Mouse (Mus musculus) limb, embryonic 10.5 days (tissue): Measurements from ENCODE around the gene Steap2. TPM values are rescaled to one million over a fixed set of nuclear protein-coding genes. Genes with fewer than 3 reads are reported as not detected.

Source experiments
- DNase-seq: peaks from one replicate; pipeline ENCODE4 v3.0.0-alpha.2; 2017; ENCODE audit warnings: low spot score
- H3K27ac ChIP-seq: fragments of 300-500 bp; sonication (generic); 2 replicates; pipeline ENCODE4 v1.5.1; 2016; ENCODE audit warnings: mild to moderate bottlenecking
- H3K27me3 ChIP-seq: fragments of 300-500 bp; sonication (generic); 2 replicates; pipeline ENCODE4 v1.6.1; 2016; ENCODE audit warnings: low read depth, mild to moderate bottlenecking; ENCODE audit not compliant: poor library complexity, severe bottlenecking
- H3K36me3 ChIP-seq: fragments of 300-500 bp; sonication (generic); 2 replicates; pipeline ENCODE4 v1.6.1; 2016; ENCODE audit warnings: mild to moderate bottlenecking, moderate library complexity
- H3K4me1 ChIP-seq: fragments of 300-500 bp; sonication (generic); 2 replicates; pipeline ENCODE4 v1.6.1; 2016
- H3K4me3 ChIP-seq: fragments of 300-500 bp; sonication (generic); 2 replicates; pipeline ENCODE4 v1.5.1; 2016; ENCODE audit warnings: mild to moderate bottlenecking, moderate library complexity
- H3K9me3 ChIP-seq: fragments of 300-500 bp; sonication (generic); replicated peaks from 2 replicates; pipeline ENCODE4 v1.6.1; 2016; ENCODE audit warnings: mild to moderate bottlenecking
- WGBS: fragments of 180-500 bp; shearing (Covaris S2); methylation state at CpG from one replicate; pipeline ENCODE4 v1.1.7; 2016; 5-methylcytosine and 5-hydroxymethylcytosine counted together
- polyA plus RNA-seq: library from polyadenylated mRNA; unstranded; fragments of >200 nt; fragmentation: Nextera tagmentation; extraction: Ambion mirVana; gene quantifications from 2 replicates; pipeline ENCODE4 v1.2.1, GENCODE M21; 2016

Steap2 gene
- polyA plus RNA-seq, 1 experiment from 2014 or later = 6.8 TPM

GRCm38 (mm10) chr5:5658680-5659079 is 35.7 kb downstream of the Steap2 start:
- no peak for DNase-seq
- Histone ChIP-seq H3K4me1 (peaks cover 7% of the 10 kb centered on the region; the same call in 1 of the 2 replicates), H3K9me3 (no peaks in the 10 kb centered on the region), H3K4me3 (no peak overlapping the region), H3K27me3 (peaks cover 7% of the 10 kb centered on the region; the same call in 1 of the 2 replicates), H3K36me3 (no peaks in the 10 kb centered on the region), H3K27ac (no peak overlapping the region)
- 65% methylated on average over 2 of the region's 2 CpGs for WGBS

GRCm38 (mm10) chr5:5657932-5658331 is 36.4 kb downstream of the Steap2 start:
- 91% methylated on average over 2 of the region's 2 CpGs for WGBS
- peaks cover 5% of the 10 kb centered on the region; the same call in 1 of the 2 replicates for H3K27me3 ChIP-seq
- H3K4me3 ChIP-seq = no peak overlapping the region
- no peak for DNase-seq
- H3K27ac ChIP-seq = no peak overlapping the region
- no peaks in the 10 kb centered on the region for H3K36me3 ChIP-seq
- H3K4me1 ChIP-seq = no peaks in the 10 kb centered on the region
- H3K9me3 ChIP-seq = no peaks in the 10 kb centered on the region

- no peaks in the 10 kb centered on the region for H3K9me3 ChIP-seq
- H3K36me3 ChIP-seq = no peaks in the 10 kb centered on the region
- no peak overlapping the region for H3K27ac ChIP-seq
- H3K27me3 ChIP-seq = no peaks in the 10 kb centered on the region
- no peaks in the 10 kb centered on the region for H3K4me1 ChIP-seq
- 72% methylated on average over 6 of the region's 6 CpGs for WGBS
- no peak for DNase-seq
- H3K4me3 ChIP-seq = no peak overlapping the region
Measured at GRCm38 (mm10) chr5:5648817-5649569, 45.4 kb downstream of the Steap2 start.

- WGBS = 8% methylated on average over 1 of the region's 1 CpGs
- no peaks in the 10 kb centered on the region for H3K36me3 ChIP-seq
- H3K4me1 ChIP-seq = no peaks in the 10 kb centered on the region
- DNase-seq = no peak
- no peak overlapping the region for H3K27ac ChIP-seq
- no peak overlapping the region for H3K4me3 ChIP-seq
- H3K9me3 ChIP-seq = no peaks in the 10 kb centered on the region
- H3K27me3 ChIP-seq = no peaks in the 10 kb centered on the region
Measured at GRCm38 (mm10) chr5:5646173-5646572, 48.2 kb downstream of the Steap2 start.

DNA sequence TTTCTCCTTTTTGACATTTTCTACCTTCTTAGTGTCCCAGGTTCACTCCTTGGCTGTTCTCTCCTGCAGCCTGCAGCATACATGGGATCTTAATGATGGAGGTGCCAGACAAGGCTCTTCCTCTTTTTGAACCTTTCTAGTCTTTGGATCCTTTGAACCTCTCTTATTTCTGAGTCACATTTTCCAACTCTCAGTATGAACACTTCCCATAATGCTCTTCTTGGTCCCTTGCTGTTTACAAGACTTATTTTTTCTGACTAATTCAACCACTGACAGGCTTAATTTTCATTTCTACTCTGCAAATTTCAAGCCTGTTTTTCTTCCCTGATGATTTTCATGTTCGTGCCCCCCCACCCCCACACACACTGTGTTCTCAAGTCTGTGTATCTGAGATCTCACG is 55.9 kb downstream of the Steap2 start:
- Histone ChIP-seq H3K9me3 (no peaks in the 10 kb centered on the region), H3K27ac (no peak overlapping the region), H3K4me1 (no peaks in the 10 kb centered on the region), H3K27me3 (no peaks in the 10 kb centered on the region), H3K36me3 (no peaks in the 10 kb centered on the region), H3K4me3 (no peak overlapping the region)
- WGBS = 53% methylated on average over 2 of the region's 2 CpGs
- no peak for DNase-seq

DNA sequence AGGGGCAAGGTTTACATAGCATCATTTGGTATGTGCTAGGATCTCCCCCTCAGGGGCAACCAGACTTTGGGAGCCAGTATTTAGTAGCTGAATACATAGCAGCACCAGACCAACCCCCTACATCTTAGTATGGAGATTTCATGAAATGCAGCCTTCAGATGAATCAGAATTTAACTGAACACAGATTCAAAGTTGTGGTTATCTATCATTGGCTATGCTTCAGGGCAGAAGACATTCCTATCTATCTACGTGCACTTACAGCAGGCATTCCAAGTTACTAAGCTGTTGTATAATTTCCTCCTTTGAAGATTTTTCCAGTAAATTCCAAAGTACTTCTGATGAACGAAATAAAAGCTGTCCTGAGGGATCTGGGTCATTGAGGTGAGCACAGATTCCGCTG is 68.9 kb downstream of the Steap2 start:
- H3K4me3 ChIP-seq = no peak overlapping the region
- no peaks in the 10 kb centered on the region for H3K4me1 ChIP-seq
- H3K36me3 ChIP-seq = no peaks in the 10 kb centered on the region
- H3K27ac ChIP-seq = no peak overlapping the region
- H3K27me3 ChIP-seq = no peaks in the 10 kb centered on the region
- no peaks in the 10 kb centered on the region for H3K9me3 ChIP-seq
- 76% methylated on average over 3 of the region's 3 CpGs for WGBS
- no peak for DNase-seq

DNA sequence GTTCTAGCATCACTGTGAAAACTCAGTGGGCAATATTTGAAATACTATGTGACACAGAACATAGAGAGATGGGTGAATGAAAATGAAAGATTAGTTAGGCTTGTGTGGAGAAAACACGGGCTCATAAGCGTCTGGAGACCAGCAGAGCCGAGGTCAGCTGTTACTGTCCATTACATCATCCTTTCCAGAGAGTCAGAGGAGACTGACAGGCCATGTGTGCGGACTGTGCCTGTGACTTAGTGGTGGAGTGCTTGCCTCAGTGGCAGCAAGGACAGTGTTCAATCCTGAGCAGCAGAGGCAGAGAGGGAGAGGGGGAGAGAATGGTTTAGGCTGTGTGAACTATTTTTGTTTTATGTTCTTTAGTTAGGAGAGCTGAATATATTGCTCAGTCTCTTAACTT is 76.0 kb downstream of the Steap2 start:
- H3K36me3 ChIP-seq = no peaks in the 10 kb centered on the region
- no peaks in the 10 kb centered on the region for H3K4me1 ChIP-seq
- H3K4me3 ChIP-seq = no peak overlapping the region
- WGBS = 70% methylated on average over 4 of the region's 4 CpGs
- no peak overlapping the region for H3K27ac ChIP-seq
- no peak for DNase-seq
- H3K9me3 ChIP-seq = no peaks in the 10 kb centered on the region
- H3K27me3 ChIP-seq = no peaks in the 10 kb centered on the region

Other genes starting within 250 kb of the Steap2 start
- not detected in 2 replicates for gene 1700015F17Rik, start 215.4 kb downstream of the Steap2 start, polyA plus RNA-seq
- 25.7 and 29.8 TPM in 2 replicates for gene Cldn12, start 179.6 kb downstream of the Steap2 start, polyA plus RNA-seq
- 39.9 and 40.5 TPM in 2 replicates for gene Gtpbp10, start 135.0 kb downstream of the Steap2 start, polyA plus RNA-seq
- gene Gm8773, start 120.8 kb downstream of the Steap2 start, polyA plus RNA-seq = 0.11 and 0.19 TPM in 2 replicates
- gene Cfap69, start 30.3 kb downstream of the Steap2 start, polyA plus RNA-seq = 1.9 and 2.4 TPM in 2 replicates
- gene Steap1, start 54.7 kb upstream of the Steap2 start, polyA plus RNA-seq = 4.7 and 5.8 TPM in 2 replicates